Mouse (Mus musculus) activated CD4-positive, CD25-positive, alpha-beta regulatory T cell (primary cell): ENCODE data around the gene Fbxl15. TPM values are rescaled to one million over a fixed set of nuclear protein-coding genes. Genes with fewer than 3 reads are reported as not detected.

Experiments used
- polyA plus RNA-seq, 2 experiments: library from polyadenylated mRNA; unstranded; fragments of 100-300 nt; shearing (Covaris generic); gene quantifications; one replicate each; pipeline ENCODE4 v1.2.1; 2017

Gene Fbxl15
- 10 to 100 TPM in 1 of 2 experiments, 1 to 10 TPM in 1; 9.9 to 15.2 TPM for polyA plus RNA-seq

GRCm38 (mm10) chr19:46328081-46329030 lies at the start of gene Fbxl15:
TSS of gene Fbxl15 (plus strand) at chr19:46328184.

GRCm38 (mm10) chr19:46304216-46304841 lies 23.7 kb upstream of the Fbxl15 start, which contains the start of gene Nfkb2:
TSS of gene Nfkb2 (plus strand) at chr19:46304320.

GRCm38 (mm10) chr19:46326756-46327305 lies 1.2 kb upstream of the Fbxl15 start, which contains the start of gene Psd:
TSS of gene Psd (minus strand) at chr19:46327156.

GRCm38 (mm10) chr19:46338331-46338936 lies 10.4 kb downstream of the Fbxl15 start, which contains the start of gene Cuedc2:
TSS of gene Cuedc2 (minus strand) at chr19:46338702.

GRCm38 (mm10) chr19:46350168-46350932 lies 22.4 kb downstream of the Fbxl15 start, which contains the start of gene 2310034G01Rik:
TSS of gene 2310034G01Rik (minus strand) at chr19:46350302.

Other genes starting within 250 kb of the Fbxl15 start
- not detected for gene Elovl3, start 196.3 kb upstream of the Fbxl15 start, polyA plus RNA-seq
- not detected for gene Pitx3, start 179.9 kb upstream of the Fbxl15 start, polyA plus RNA-seq
- gene Gbf1, start 175.7 kb upstream of the Fbxl15 start, polyA plus RNA-seq = 10 to 100 TPM; 33.4 to 58.0 TPM
- gene Nfkb2, start 23.9 kb upstream of the Fbxl15 start, polyA plus RNA-seq = 100 to 1,000 TPM in 1 of 2 experiments, 10 to 100 TPM in 1; 77.5 to 105 TPM
- gene Psd, start 1.0 kb upstream of the Fbxl15 start, polyA plus RNA-seq = 1 to 10 TPM; 6.4 to 7.0 TPM
- 10 to 100 TPM; 42.4 to 67.3 TPM for gene Cuedc2, start 10.5 kb downstream of the Fbxl15 start, polyA plus RNA-seq
- 1 to 10 TPM; 2.2 to 5.3 TPM for gene Mfsd13a, start 12.9 kb downstream of the Fbxl15 start, polyA plus RNA-seq
- under 1 TPM in 1 of 2 experiments, not detected in 1; 0.42 TPM for gene 2310034G01Rik, start 22.1 kb downstream of the Fbxl15 start, polyA plus RNA-seq
- gene Actr1a, start 67.6 kb downstream of the Fbxl15 start, polyA plus RNA-seq = 100 to 1,000 TPM; 101 to 109 TPM
- 10 to 100 TPM; 29.4 to 34.5 TPM for gene Sufu, start 68.7 kb downstream of the Fbxl15 start, polyA plus RNA-seq
- 100 to 1,000 TPM in 1 of 2 experiments, 10 to 100 TPM in 1; 82.7 to 102 TPM for gene Trim8, start 173.5 kb downstream of the Fbxl15 start, polyA plus RNA-seq
- 10 to 100 TPM; 12.3 to 18.4 TPM for gene Arl3, start 245.0 kb downstream of the Fbxl15 start, polyA plus RNA-seq
- 10 to 100 TPM in 1 of 2 experiments, 1 to 10 TPM in 1; 9.6 to 11.2 TPM for gene Sfxn2, start 245.2 kb downstream of the Fbxl15 start, polyA plus RNA-seq